Mouse (Mus musculus) liver, embryonic 14.5 days (tissue): ENCODE measurements around the gene Nprl3.

Experiments
- CTCF ChIP-seq: IDR thresholded peaks from 2 replicates; pipeline ENCODE4 v1.5.1; 2016; ENCODE audit warnings: antibody characterized with exemption, low read depth, control low read depth
- EP300 ChIP-seq: IDR thresholded peaks from 2 replicates; pipeline ENCODE4 v1.6.1; 2016; ENCODE audit warnings: antibody characterized with exemption, low read depth

- no peak for TF ChIP-seq EP300
- no peak for TF ChIP-seq CTCF
These were observed 20.0 kb upstream of the Nprl3 start for GRCm38 (mm10) chr11:32287493-32287825.
